Mouse (Mus musculus): ENCODE results near the gene Ephb3. TPM values are rescaled to one million over a fixed set of nuclear protein-coding genes. Genes with fewer than 3 reads are reported as not detected.
"Not testable (repeated sequence)": the region's sequence is repeated elsewhere in the genome, so short reads cannot be mapped to it uniquely, and the experiment has no call there.

Gene Ephb3
- 15.1 and 15.5 TPM in 2 replicates for polyA plus RNA-seq (2014; fragmentation: Nextera tagmentation; extraction: Ambion mirVana)

DNA sequence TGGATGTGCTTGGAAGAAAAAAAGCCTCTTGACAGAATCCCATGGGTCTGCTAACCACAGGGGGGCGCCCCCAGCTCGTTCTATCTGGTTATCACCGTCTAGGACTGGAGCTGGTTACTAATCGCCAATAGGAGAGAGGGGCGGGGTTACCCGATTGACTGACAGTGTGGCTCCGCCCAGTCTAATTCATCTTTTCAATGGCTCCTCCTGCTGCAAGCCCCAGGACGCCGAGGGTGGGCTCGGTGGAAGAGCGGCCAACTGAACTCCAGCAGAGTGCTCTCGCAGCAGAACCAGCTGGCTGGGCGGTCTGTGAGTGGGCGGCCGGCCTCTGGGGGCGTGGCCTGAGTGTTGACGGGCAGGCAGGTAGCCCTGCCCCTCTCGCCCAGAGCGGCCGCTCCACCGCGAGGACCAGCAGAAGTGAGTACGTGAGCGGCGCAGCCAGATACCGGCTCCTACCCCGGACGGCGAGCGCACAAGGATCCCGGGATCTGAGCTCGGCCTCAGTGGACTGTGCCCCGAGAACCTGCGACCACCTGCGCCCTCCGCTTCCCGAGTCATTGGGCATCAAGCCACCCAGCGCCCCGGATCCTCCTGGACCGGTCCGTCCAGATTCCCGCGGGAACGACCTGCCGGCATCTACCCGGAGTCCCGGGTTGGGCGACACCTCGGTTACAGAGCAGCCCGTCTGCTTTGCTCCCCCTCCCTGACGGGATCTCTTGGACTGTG, at the start of gene Ephb3:
Ephb3 (plus strand) TSS at position 389 of the 726 bp plus-strand sequence.
- H3K4me3 ChIP-seq (ENCODE audit: low read depth, low read length) = peak within 1 kb of the TSS; percentile 84
- no peaks in the 10 kb centered on the region for H3K36me3 ChIP-seq (ENCODE audit: control insufficient read depth, insufficient read depth, low read length)
- peak within 1 kb of the TSS; percentile 76 for H3K4me2 ChIP-seq (ENCODE audit: low read depth)
- H3K9ac ChIP-seq (ENCODE audit: low read length) = peak within 1 kb of the TSS; percentile 94
- peak within 1 kb of the TSS; percentile 71 for H3K27ac ChIP-seq (ENCODE audit: low read depth, low read length)
- ATAC-seq (ENCODE audit: insufficient read depth, low FRiP score, low TSS enrichment) = peak; percentile 98
- H3K9me3 ChIP-seq (ENCODE audit: control insufficient read depth, low read length) = no peaks in the 10 kb centered on the region
- peak; percentile 99 for DNase-seq (ENCODE audit: low spot score)
- H3K4me1 ChIP-seq (ENCODE audit: control insufficient read depth, insufficient read depth, low read length) = peaks cover 8% of the 10 kb centered on the region; the same call in 1 of the 2 replicates
- H3K27me3 ChIP-seq (ENCODE audit: control insufficient read depth, insufficient read depth, low read length) = 0 out of 2 replicates have a peak, but pooled peaks cover 3% of the 10 kb centered on the region
- 0% methylated on average over 50 of the region's 51 CpGs for WGBS

DNA sequence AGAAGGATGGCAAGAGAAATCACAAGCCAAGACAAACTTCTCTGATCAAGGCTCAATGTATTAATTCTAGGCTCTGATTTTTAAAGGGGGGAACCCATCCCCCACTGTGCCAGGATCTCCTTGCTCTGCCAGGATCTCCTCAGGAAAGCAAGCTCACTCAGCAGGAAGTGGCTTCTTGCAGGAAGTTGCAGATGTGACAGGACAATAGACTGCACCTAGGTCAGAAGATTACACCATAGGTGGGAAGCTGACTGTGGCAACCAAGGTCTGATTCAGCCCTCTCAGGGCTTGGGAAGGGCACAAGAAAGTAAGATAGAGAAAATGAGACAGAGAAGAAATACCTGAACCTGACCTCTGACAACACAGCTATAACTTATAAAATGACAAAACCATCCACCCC, 48.3 kb upstream of the Ephb3 start:
- H3K9ac ChIP-seq (ENCODE audit: low read length); H3K27me3 ChIP-seq (ENCODE audit: control insufficient read depth, insufficient read depth, low read length); H3K27ac ChIP-seq (ENCODE audit: low read depth, low read length); H3K4me1 ChIP-seq (ENCODE audit: control insufficient read depth, insufficient read depth, low read length); ATAC-seq (ENCODE audit: insufficient read depth, low FRiP score, low TSS enrichment); H3K4me2 ChIP-seq (ENCODE audit: low read depth); H3K4me3 ChIP-seq (ENCODE audit: low read depth, low read length); H3K36me3 ChIP-seq (ENCODE audit: control insufficient read depth, insufficient read depth, low read length); DNase-seq (ENCODE audit: low spot score); H3K9me3 ChIP-seq (ENCODE audit: control insufficient read depth, low read length): not testable (repeated sequence)

GRCm38 (mm10) chr16:21159226-21159625, 45.3 kb upstream of the Ephb3 start:
- WGBS = 94% methylated on average over 1 of the region's 1 CpGs
- not testable (repeated sequence) for H3K27ac ChIP-seq (ENCODE audit: low read depth, low read length); H3K9me3 ChIP-seq (ENCODE audit: control insufficient read depth, low read length); ATAC-seq (ENCODE audit: insufficient read depth, low FRiP score, low TSS enrichment); H3K27me3 ChIP-seq (ENCODE audit: control insufficient read depth, insufficient read depth, low read length); H3K4me3 ChIP-seq (ENCODE audit: low read depth, low read length); DNase-seq (ENCODE audit: low spot score); H3K4me2 ChIP-seq (ENCODE audit: low read depth); H3K9ac ChIP-seq (ENCODE audit: low read length); H3K4me1 ChIP-seq (ENCODE audit: control insufficient read depth, insufficient read depth, low read length); H3K36me3 ChIP-seq (ENCODE audit: control insufficient read depth, insufficient read depth, low read length)

GRCm38 (mm10) chr16:21163423-21163822, 41.1 kb upstream of the Ephb3 start:
- H3K9ac ChIP-seq (ENCODE audit: low read length); H3K4me2 ChIP-seq (ENCODE audit: low read depth); H3K27ac ChIP-seq (ENCODE audit: low read depth, low read length); DNase-seq (ENCODE audit: low spot score); H3K9me3 ChIP-seq (ENCODE audit: control insufficient read depth, low read length); H3K36me3 ChIP-seq (ENCODE audit: control insufficient read depth, insufficient read depth, low read length); ATAC-seq (ENCODE audit: insufficient read depth, low FRiP score, low TSS enrichment); H3K4me3 ChIP-seq (ENCODE audit: low read depth, low read length); H3K4me1 ChIP-seq (ENCODE audit: control insufficient read depth, insufficient read depth, low read length); H3K27me3 ChIP-seq (ENCODE audit: control insufficient read depth, insufficient read depth, low read length): not testable (repeated sequence)
- WGBS = 90% methylated on average over 3 of the region's 3 CpGs

DNA sequence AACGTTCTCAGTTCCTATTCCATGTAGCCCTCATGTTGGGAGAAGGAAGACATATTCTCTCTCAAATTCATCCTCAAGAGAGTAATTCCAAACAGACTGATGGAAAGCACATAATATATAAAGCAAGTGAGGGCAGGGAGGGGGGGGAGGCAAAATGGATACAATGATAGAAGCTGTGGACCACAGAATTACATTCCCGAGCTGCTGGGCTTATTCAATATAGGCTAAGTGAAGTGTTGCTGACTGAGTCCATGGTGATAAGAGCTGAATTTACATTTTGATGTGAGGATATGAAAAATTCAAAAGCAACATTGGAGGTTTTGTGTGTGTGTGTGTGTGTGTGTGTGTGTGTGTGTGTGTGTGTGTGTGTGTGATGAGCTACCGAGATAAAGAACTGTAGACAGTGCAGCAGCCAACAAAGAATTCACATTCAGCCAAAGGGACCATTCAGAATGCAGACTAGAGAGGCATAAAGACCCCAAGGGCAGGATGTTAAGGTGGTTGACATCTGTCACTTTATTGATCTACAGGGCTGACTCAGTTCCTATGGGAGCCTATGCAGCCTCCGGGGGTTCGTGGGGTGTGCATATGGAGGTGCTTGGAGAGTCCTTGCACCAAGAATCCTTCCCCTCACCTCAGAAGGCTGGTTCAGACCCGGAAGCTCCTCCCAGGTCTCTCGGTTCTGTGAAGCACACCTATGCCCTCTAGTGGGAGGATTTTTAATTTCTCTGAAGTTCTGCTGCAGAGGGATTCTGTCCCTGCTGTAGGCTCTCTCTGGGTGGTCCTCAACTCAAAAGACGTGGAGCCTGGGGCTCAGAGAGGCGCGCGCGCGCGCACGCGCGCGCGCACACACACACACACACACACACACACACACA, 39.0 kb upstream of the Ephb3 start:
- ATAC-seq (ENCODE audit: insufficient read depth, low FRiP score, low TSS enrichment) = peak; percentile 55
- not testable (repeated sequence) for H3K4me2 ChIP-seq (ENCODE audit: low read depth); H3K36me3 ChIP-seq (ENCODE audit: control insufficient read depth, insufficient read depth, low read length); H3K9me3 ChIP-seq (ENCODE audit: control insufficient read depth, low read length); DNase-seq (ENCODE audit: low spot score); H3K4me1 ChIP-seq (ENCODE audit: control insufficient read depth, insufficient read depth, low read length); H3K4me3 ChIP-seq (ENCODE audit: low read depth, low read length); H3K27me3 ChIP-seq (ENCODE audit: control insufficient read depth, insufficient read depth, low read length); H3K9ac ChIP-seq (ENCODE audit: low read length); H3K27ac ChIP-seq (ENCODE audit: low read depth, low read length)
- 23% methylated on average over 17 of the region's 19 CpGs for WGBS

DNA sequence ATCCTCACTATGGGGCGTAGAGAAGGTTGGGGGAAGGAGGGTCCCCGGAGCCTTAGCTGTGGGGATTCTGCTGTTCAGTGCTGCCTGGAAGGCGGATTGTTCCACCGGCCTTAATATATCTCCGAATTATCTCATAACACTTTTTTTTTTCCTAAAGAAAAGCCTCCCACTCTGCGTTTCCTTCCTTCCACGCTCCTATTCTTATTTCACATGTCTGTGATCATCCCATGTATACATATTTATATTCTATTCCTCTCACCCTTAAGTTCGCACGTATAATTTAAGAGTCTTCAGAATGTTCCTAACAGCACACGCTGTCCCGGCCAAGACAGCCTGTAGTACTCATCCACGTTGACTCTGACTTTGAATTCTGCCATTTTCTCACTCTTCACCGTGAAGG, 35.8 kb upstream of the Ephb3 start:
- Histone ChIP-seq H3K27ac (ENCODE audit: low read depth, low read length) (no peak overlapping the region), H3K9me3 (ENCODE audit: control insufficient read depth, low read length) (no peaks in the 10 kb centered on the region), H3K4me1 (ENCODE audit: control insufficient read depth, insufficient read depth, low read length) (no peaks in the 10 kb centered on the region), H3K27me3 (ENCODE audit: control insufficient read depth, insufficient read depth, low read length) (no peaks in the 10 kb centered on the region), H3K9ac (ENCODE audit: low read length) (no peak overlapping the region), H3K4me2 (ENCODE audit: low read depth) (no peak overlapping the region), H3K36me3 (ENCODE audit: control insufficient read depth, insufficient read depth, low read length) (no peaks in the 10 kb centered on the region), H3K4me3 (ENCODE audit: low read depth, low read length) (no peak overlapping the region)
- DNase-seq (ENCODE audit: low spot score) (no peak), ATAC-seq (ENCODE audit: insufficient read depth, low FRiP score, low TSS enrichment) (no peak)
- 91% methylated on average over 13 of the region's 13 CpGs for WGBS

- DNase-seq (ENCODE audit: low spot score) (no peak), ATAC-seq (ENCODE audit: insufficient read depth, low FRiP score, low TSS enrichment) (no peak)
- Histone ChIP-seq H3K27ac (ENCODE audit: low read depth, low read length) (no peak overlapping the region), H3K4me1 (ENCODE audit: control insufficient read depth, insufficient read depth, low read length) (no peaks in the 10 kb centered on the region), H3K9ac (ENCODE audit: low read length) (no peak overlapping the region), H3K4me3 (ENCODE audit: low read depth, low read length) (no peak overlapping the region), H3K9me3 (ENCODE audit: control insufficient read depth, low read length) (no peaks in the 10 kb centered on the region), H3K27me3 (ENCODE audit: control insufficient read depth, insufficient read depth, low read length) (no peaks in the 10 kb centered on the region), H3K4me2 (ENCODE audit: low read depth) (no peak overlapping the region), H3K36me3 (ENCODE audit: control insufficient read depth, insufficient read depth, low read length) (no peaks in the 10 kb centered on the region)
- no CpG with 5 or more reads among the region's 1 CpGs for WGBS
Observed at GRCm38 (mm10) chr16:21175236-21175635, 29.3 kb upstream of the Ephb3 start.

DNA sequence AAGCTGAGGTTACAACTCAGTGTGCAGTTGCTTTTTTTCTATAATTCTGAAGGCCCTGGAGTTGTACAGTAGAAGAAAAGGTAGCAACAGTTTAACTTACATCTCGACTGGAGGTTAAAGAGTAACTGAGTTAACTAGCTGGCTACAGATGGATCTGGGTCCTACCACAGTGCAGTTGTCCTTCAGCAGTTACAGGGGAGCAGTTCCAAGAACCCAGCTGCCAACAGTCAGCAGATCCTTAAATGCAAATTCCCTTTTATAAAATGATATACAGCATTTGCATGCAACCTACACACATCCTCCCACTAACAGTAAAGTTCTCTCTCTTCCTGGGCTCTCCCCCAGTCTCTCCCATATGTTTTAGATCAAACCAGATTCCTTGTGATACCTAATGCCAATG, 22.4 kb upstream of the Ephb3 start:
- Histone ChIP-seq H3K27me3 (ENCODE audit: control insufficient read depth, insufficient read depth, low read length) (no peaks in the 10 kb centered on the region), H3K4me2 (ENCODE audit: low read depth) (no peak overlapping the region), H3K9ac (ENCODE audit: low read length) (no peak overlapping the region), H3K9me3 (ENCODE audit: control insufficient read depth, low read length) (no peaks in the 10 kb centered on the region), H3K36me3 (ENCODE audit: control insufficient read depth, insufficient read depth, low read length) (no peaks in the 10 kb centered on the region), H3K4me3 (ENCODE audit: low read depth, low read length) (no peak overlapping the region), H3K4me1 (ENCODE audit: control insufficient read depth, insufficient read depth, low read length) (no peaks in the 10 kb centered on the region), H3K27ac (ENCODE audit: low read depth, low read length) (no peak overlapping the region)
- WGBS = 72% methylated on average over 1 of the region's 1 CpGs
- no peak for ATAC-seq (ENCODE audit: insufficient read depth, low FRiP score, low TSS enrichment)
- no peak for DNase-seq (ENCODE audit: low spot score)

Data from neural tube, embryonic 11.5 days (tissue).